Mouse (Mus musculus) megakaryocyte, embryonic 14.5 days (primary cell): ENCODE data around the gene Wdpcp. TPM values are rescaled to one million over a fixed set of nuclear protein-coding genes. Genes with fewer than 3 reads are reported as not detected.
A peak's percentile ranks its signal among the peaks of the same experiment; 100 is the strongest.
"Not testable (repeated sequence)": the region's sequence is repeated elsewhere in the genome, so short reads cannot be mapped to it uniquely, and the experiment has no call there.

ENCODE experiments used
- H3K27me3 ChIP-seq: replicated peaks from 2 replicates; pipeline ENCODE3; 2012; ENCODE audit warnings: inconsistent platforms
- H3K36me3 ChIP-seq: replicated peaks from 2 replicates; pipeline ENCODE3; 2012; ENCODE audit warnings: low read length, inconsistent platforms, mixed read lengths
- H3K4me1 ChIP-seq: 2 replicates; pipeline ENCODE4 v1.6.1; 2012; ENCODE audit warnings: inconsistent platforms
- H3K4me3 ChIP-seq: replicated peaks from 2 replicates; pipeline ENCODE3; 2012; ENCODE audit warnings: moderate library complexity, mild to moderate bottlenecking, inconsistent platforms
- H3K9me3 ChIP-seq: 2 replicates; pipeline ENCODE4 v1.6.1; 2012; ENCODE audit warnings: inconsistent platforms
- FLI1 ChIP-seq: IDR thresholded peaks from 2 replicates; pipeline ENCODE4 v1.6.1; 2012; ENCODE audit warnings: low read length, inconsistent platforms, mixed read lengths
- GATA1 ChIP-seq: IDR thresholded peaks from 3 replicates; pipeline ENCODE4 v1.6.1; 2012; ENCODE audit warnings: mixed read lengths, low read length, inconsistent platforms, borderline replicate concordance
- polyA plus RNA-seq: library from polyadenylated mRNA; stranded (reverse); fragments of >175 nt; gene quantifications from 2 replicates; pipeline ENCODE4 v1.2.3, GENCODE M21; 2012; ENCODE audit warnings: low replicate concordance; ENCODE audit not compliant: insufficient read depth

The Wdpcp gene
- 0.32 TPM in 1 of 2 replicates, not detected in the other for polyA plus RNA-seq

GRCm38 (mm10) chr11:21571700-21572381 is at the start of gene Wdpcp, which contains the start of gene Mdh1:
TSS of gene Wdpcp (plus strand) at chr11:21572235.
TSS of gene Mdh1 (minus strand) at chr11:21572367.
- Histone ChIP-seq H3K27me3 (no peaks in the 10 kb centered on the region), H3K36me3 (peaks cover 3% of the 10 kb centered on the region), H3K4me1 (peaks cover 52% of the 10 kb centered on the region), H3K9me3 (no peaks in the 10 kb centered on the region), H3K4me3 (peak within 1 kb of the TSS; percentile 93)
- TF ChIP-seq GATA1 (no peak), FLI1 (no peak)

DNA sequence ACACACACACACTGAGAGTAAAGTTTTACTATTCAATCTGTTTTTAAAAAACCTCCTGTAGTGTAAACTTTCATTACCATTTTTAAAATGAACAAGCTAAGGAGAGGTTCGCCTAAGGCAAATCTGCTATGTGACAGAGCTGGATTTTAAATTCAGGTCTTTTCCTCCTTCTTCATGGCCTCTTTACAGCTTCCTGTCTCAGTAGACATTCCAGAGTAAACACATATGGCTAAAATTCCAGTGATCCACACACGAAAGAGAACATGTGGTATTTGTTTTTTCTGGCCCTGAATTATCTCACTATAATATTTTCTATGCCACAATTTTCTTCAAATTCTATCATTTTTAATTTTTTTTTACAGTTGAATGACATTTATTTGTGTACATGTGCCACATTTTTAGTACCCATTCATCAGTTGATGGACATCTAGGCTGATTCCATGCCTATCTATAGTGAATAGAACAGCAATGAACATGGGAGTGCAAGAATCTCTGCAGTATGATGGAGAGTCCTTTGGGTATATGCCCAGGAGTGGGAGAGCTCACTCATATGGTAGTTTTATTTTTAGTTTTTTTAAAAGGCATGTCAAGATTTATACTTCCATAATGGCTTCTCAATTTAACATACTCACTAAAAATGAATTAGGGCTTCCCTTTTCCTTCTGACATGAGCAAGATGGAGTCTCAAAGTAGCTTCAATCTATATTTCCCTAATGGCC is 43.2 kb upstream of the Wdpcp start:
- no peaks in the 10 kb centered on the region for H3K36me3 ChIP-seq
- TF ChIP-seq FLI1 (no peak), GATA1 (no peak)
- no peaks in the 10 kb centered on the region for H3K27me3 ChIP-seq
- H3K9me3 ChIP-seq, result no peaks in the 10 kb centered on the region
- H3K4me3 ChIP-seq, result no peak overlapping the region
- no peaks in the 10 kb centered on the region for H3K4me1 ChIP-seq

GRCm38 (mm10) chr11:21530856-21531255 is 41.2 kb upstream of the Wdpcp start:
- not testable (repeated sequence) for H3K9me3 ChIP-seq, H3K36me3 ChIP-seq, H3K4me3 ChIP-seq, H3K4me1 ChIP-seq, H3K27me3 ChIP-seq

DNA sequence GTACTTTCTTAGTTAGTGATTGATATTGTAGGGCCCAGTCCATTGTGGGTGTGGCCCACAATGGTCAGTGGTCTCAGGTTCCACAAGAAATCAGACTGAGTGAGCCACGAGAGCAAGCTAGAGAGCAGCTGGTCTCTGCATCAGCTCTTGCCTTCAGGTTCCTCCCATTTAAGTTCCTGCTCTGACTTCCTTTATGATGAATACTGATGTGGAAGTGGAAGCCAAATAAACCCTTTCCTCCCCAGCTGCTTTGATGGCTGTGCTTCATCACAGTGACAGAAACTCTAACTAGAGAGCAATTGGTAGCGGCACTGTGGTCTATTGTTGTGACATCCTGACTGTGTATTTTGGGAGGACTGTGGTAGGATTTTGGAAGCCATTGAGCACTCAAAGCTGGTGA is 32.0 kb upstream of the Wdpcp start:
- H3K4me1 ChIP-seq, result peaks cover 13% of the 10 kb centered on the region
- H3K36me3 ChIP-seq, result no peaks in the 10 kb centered on the region
- TF ChIP-seq FLI1, result no peak
- no peak for TF ChIP-seq GATA1
- H3K27me3 ChIP-seq, result no peaks in the 10 kb centered on the region
- no peak overlapping the region for H3K4me3 ChIP-seq
- H3K9me3 ChIP-seq, result no peaks in the 10 kb centered on the region

DNA sequence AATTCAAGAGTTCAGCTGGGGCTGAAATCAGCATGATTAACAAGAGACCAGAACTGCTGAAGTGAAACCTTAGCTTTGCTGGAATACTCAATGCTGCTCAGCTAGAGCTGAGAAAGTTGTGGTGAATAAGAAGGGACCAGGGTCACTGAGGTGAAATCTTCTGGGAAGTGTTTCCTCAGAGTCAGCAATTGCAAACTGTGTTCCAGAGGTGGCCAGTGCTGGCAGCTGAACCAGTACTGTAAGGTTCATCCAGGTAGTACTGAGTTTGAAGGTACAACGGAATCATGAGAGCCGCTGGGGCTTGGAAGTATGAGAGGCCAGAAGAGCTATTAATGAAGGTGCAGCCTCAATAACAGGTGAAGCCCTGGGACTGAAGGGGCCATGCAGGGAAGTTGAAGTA is 31.4 kb upstream of the Wdpcp start:
- Histone ChIP-seq H3K36me3 (no peaks in the 10 kb centered on the region), H3K9me3 (no peaks in the 10 kb centered on the region), H3K4me1 (peaks cover 18% of the 10 kb centered on the region), H3K4me3 (no peak overlapping the region), H3K27me3 (no peaks in the 10 kb centered on the region)
- TF ChIP-seq GATA1 (no peak), FLI1 (no peak)

- TF ChIP-seq FLI1 (no peak), GATA1 (no peak)
- H3K27me3 ChIP-seq, result no peaks in the 10 kb centered on the region
- no peaks in the 10 kb centered on the region for H3K9me3 ChIP-seq
- H3K36me3 ChIP-seq, result no peaks in the 10 kb centered on the region
- no peak overlapping the region for H3K4me3 ChIP-seq
- H3K4me1 ChIP-seq, result peaks cover 30% of the 10 kb centered on the region
Observed at GRCm38 (mm10) chr11:21542731-21543130, 29.3 kb upstream of the Wdpcp start.

- Histone ChIP-seq H3K4me1 (peaks cover 48% of the 10 kb centered on the region), H3K27me3 (no peaks in the 10 kb centered on the region), H3K9me3 (no peaks in the 10 kb centered on the region), H3K36me3 (no peaks in the 10 kb centered on the region), H3K4me3 (no peak overlapping the region)
- TF ChIP-seq FLI1, result no peak
- no peak for TF ChIP-seq GATA1
Observed at GRCm38 (mm10) chr11:21545021-21545420, 27.0 kb upstream of the Wdpcp start.

DNA sequence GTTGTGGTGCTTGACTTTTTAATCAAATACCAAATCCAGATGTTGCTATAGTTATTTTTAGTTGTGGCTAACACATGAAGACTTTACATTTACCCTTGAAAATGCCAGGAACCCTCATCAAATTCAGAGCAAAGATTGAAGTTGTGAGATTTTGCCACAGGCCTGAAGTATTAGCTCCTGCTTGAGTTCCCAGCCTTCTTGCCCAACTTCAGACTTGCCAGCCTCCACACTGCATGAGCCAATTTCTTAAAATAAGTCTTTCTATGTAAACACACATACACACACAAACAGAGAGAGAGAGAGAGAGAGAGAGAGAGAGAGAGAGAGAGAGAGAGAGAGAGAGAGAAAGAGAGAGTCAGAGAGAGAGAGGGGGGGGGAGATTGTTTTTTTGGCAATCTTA is 26.1 kb upstream of the Wdpcp start:
- H3K27me3 ChIP-seq, result no peaks in the 10 kb centered on the region
- TF ChIP-seq GATA1 (no peak), FLI1 (no peak)
- H3K36me3 ChIP-seq, result no peaks in the 10 kb centered on the region
- H3K4me3 ChIP-seq, result no peak overlapping the region
- H3K4me1 ChIP-seq, result peaks cover 48% of the 10 kb centered on the region
- H3K9me3 ChIP-seq, result no peaks in the 10 kb centered on the region

- Histone ChIP-seq H3K9me3 (no peaks in the 10 kb centered on the region), H3K36me3 (no peaks in the 10 kb centered on the region)
- no peak for TF ChIP-seq GATA1
- no peak for TF ChIP-seq FLI1
Observed at GRCm38 (mm10) chr11:21546671-21547070, 25.4 kb upstream of the Wdpcp start.

DNA sequence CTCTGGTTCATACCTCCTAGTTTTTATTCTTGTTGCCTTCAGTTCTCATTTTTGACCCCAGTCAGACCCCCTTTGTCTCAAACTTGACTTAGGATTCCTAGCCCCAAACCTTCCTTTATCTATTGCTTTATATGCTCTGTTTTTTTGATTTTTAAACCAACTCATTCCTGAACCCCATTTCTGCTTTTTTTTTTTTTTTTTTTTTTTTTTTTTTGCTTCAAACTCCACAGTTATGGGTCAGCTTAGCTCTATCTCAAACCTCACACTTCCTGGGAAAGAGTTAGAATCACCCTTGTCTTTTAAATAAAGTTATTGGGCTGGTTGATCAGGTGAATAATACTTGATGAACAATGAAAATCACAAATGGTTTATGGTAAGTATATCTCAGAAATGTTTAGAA is 24.5 kb upstream of the Wdpcp start:
- Histone ChIP-seq H3K27me3 (no peaks in the 10 kb centered on the region), H3K4me3 (no peak overlapping the region), H3K36me3 (no peaks in the 10 kb centered on the region), H3K4me1 (peaks cover 64% of the 10 kb centered on the region), H3K9me3 (no peaks in the 10 kb centered on the region)
- no peak for TF ChIP-seq FLI1
- TF ChIP-seq GATA1, result no peak

More at GRCm38 (mm10) chr11:21546671-21547070, 25.4 kb upstream of the Wdpcp start:
- H3K27me3 ChIP-seq, result no peaks in the 10 kb centered on the region
- peaks cover 55% of the 10 kb centered on the region for H3K4me1 ChIP-seq
- no peak overlapping the region for H3K4me3 ChIP-seq
